Mouse (Mus musculus): ENCODE measurements around the gene Pfkp. TPM values are rescaled to one million over a fixed set of nuclear protein-coding genes. Genes with fewer than 3 reads are reported as not detected.

Pfkp gene
- 20.4 TPM for polyA plus RNA-seq (2014; fragmentation: Illumina TruSeq; extraction: RNeasy Lipid Tissue Mini Kit (QIAGEN cat#74804); ENCODE audit: insufficient read depth, low read depth, low replicate concordance)

DNA sequence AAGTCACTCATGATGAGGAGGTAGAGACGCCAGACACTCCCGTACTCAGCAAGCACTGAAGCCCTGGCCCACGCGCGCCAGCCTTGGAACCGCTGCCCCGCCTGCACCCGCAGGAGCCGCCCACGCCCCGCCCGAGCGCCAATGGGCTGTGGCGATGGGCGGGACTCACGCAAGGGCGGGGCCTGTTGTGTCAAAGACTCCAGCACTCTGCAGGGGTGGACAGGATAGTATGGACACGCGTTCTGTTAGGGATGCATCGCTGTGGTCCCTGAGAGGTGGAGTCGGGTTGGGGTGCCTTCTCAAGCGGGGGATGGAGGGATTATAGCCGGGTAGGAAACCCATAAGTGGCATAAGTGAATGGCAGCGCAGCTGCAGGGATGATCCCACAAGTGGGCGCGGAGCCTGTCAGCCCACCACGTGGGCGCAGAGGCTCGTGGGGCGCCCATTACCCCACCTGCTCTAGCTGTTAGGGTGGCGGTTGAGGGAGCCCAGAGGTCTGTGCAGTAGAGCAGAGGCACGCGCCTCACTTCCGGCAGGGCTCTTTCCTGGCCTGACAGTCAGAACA, at the start of gene Pfkp:
Gene Pfkp (minus strand): TSS at position 109 of the 565 bp plus-strand sequence.

Other genes with a start within 250 kb of the Pfkp start
- 12.7 TPM for gene Pitrm1, start 100.6 kb downstream of the Pfkp start, polyA plus RNA-seq (2014; fragmentation: Illumina TruSeq; extraction: RNeasy Lipid Tissue Mini Kit (QIAGEN cat#74804); ENCODE audit: insufficient read depth, low read depth, low replicate concordance)